Mouse (Mus musculus) heart, postnatal 0 days (tissue): ENCODE measurements around the gene Actr3. TPM values are rescaled to one million over a fixed set of nuclear protein-coding genes. Genes with fewer than 3 reads are reported as not detected.

ENCODE experiments used
- ATAC-seq: fragments of 200-750 bp; cut with Nextera tagmentation; 2 replicates; pipeline ENCODE4 v1.8.0; 2017; ENCODE audit warnings: low read depth, moderate number of reproducible peaks, moderate library complexity; ENCODE audit not compliant: insufficient read depth
- DNase-seq: peaks from one replicate; pipeline ENCODE4 v3.0.0-alpha.2; 2016; ENCODE audit warnings: low spot score
- H3K27ac ChIP-seq: fragments of 300-500 bp; sonication (generic); 2 replicates; pipeline ENCODE4 v1.5.1; 2014; ENCODE audit warnings: low read depth, mild to moderate bottlenecking
- H3K27me3 ChIP-seq: fragments of 300-500 bp; sonication (generic); 2 replicates; pipeline ENCODE4 v1.6.1; 2014; ENCODE audit warnings: low read length, mixed read lengths; ENCODE audit not compliant: control insufficient read depth, insufficient read depth
- H3K36me3 ChIP-seq: fragments of 300-500 bp; sonication (generic); replicated peaks from 2 replicates; pipeline ENCODE4 v1.6.1; 2014; ENCODE audit warnings: low read length, mixed read lengths; ENCODE audit not compliant: control insufficient read depth, insufficient read depth
- H3K4me1 ChIP-seq: fragments of 300-500 bp; sonication (generic); 2 replicates; pipeline ENCODE4 v1.6.1; 2014; ENCODE audit warnings: antibody characterized with exemption; ENCODE audit not compliant: control insufficient read depth, insufficient read depth
- H3K4me2 ChIP-seq: fragments of 300-500 bp; sonication (generic); 2 replicates; pipeline ENCODE4 v1.6.1; 2014; ENCODE audit warnings: low read depth, mild to moderate bottlenecking, low read length, moderate library complexity
- H3K4me3 ChIP-seq: fragments of 300-500 bp; sonication (generic); 2 replicates; pipeline ENCODE4 v1.5.1; 2014; ENCODE audit warnings: low read depth, low read length
- H3K9ac ChIP-seq: fragments of 300-500 bp; sonication (generic); replicated peaks from 2 replicates; pipeline ENCODE4 v1.6.1; 2014; ENCODE audit warnings: low read depth, low read length, mixed read lengths
- H3K9me3 ChIP-seq: fragments of 300-500 bp; sonication (generic); replicated peaks from 2 replicates; pipeline ENCODE4 v1.6.1; 2016; ENCODE audit warnings: low read length; ENCODE audit not compliant: control insufficient read depth
- CTCF ChIP-seq: IDR thresholded peaks from 2 replicates; pipeline ENCODE4 v1.5.1; 2016; ENCODE audit warnings: antibody characterized with exemption, control low read depth, low read depth
- EP300 ChIP-seq: IDR thresholded peaks from 2 replicates; pipeline ENCODE4 v1.6.1; 2016; ENCODE audit warnings: antibody characterized with exemption, low read depth
- WGBS: fragments of 180-500 bp; shearing (Covaris S2); extraction: QIAGEN DNeasy Blood & Tissue Kit; methylation state at CpG from one replicate; pipeline ENCODE4 v1.1.7; 2014; 5-methylcytosine and 5-hydroxymethylcytosine counted together
- polyA plus RNA-seq: library from polyadenylated mRNA; unstranded; fragments of >200 nt; fragmentation: Nextera tagmentation; extraction: Ambion mirVana; gene quantifications from 2 replicates; pipeline ENCODE4 v1.2.1, GENCODE M21; 2015
- total RNA-seq: library from RNA; depleted of rRNA; stranded (reverse); fragments of >200 nt; gene quantifications from 2 replicates; pipeline ENCODE4 v1.2.3, GENCODE M21; 2014; ENCODE audit warnings: low replicate concordance

Actr3 gene
- total and polyA plus RNA-seq, 2 experiments from 2014 or later, result 208 to 287 TPM

GRCm38 (mm10) chr1:125473866-125474265 lies 38.3 kb upstream of the Actr3 start:
- Histone ChIP-seq H3K9ac (no peak overlapping the region), H3K4me1 (peaks cover 10% of the 10 kb centered on the region; the same call in 1 of the 2 replicates), H3K4me2 (no peak overlapping the region), H3K4me3 (no peak overlapping the region), H3K27ac (no peak overlapping the region), H3K9me3 (no peaks in the 10 kb centered on the region), H3K36me3 (no peaks in the 10 kb centered on the region), H3K27me3 (no peaks in the 10 kb centered on the region)
- ATAC-seq, result no peak
- no peak for DNase-seq
- 68% methylated on average over 3 of the region's 3 CpGs for WGBS
- TF ChIP-seq CTCF, result no peak
- no peak for TF ChIP-seq EP300

GRCm38 (mm10) chr1:125473126-125473666 lies 37.7 kb upstream of the Actr3 start:
- Histone ChIP-seq H3K4me3 (no peak overlapping the region), H3K4me1 (peaks cover 3% of the 10 kb centered on the region; the same call in 1 of the 2 replicates), H3K27ac (no peak overlapping the region), H3K4me2 (no peak overlapping the region), H3K9me3 (no peaks in the 10 kb centered on the region), H3K27me3 (no peaks in the 10 kb centered on the region), H3K36me3 (no peaks in the 10 kb centered on the region), H3K9ac (no peak overlapping the region)
- ATAC-seq (no peak), DNase-seq (no peak)
- 57% methylated on average over 4 of the region's 4 CpGs for WGBS
- TF ChIP-seq EP300 (no peak), CTCF (no peak)

GRCm38 (mm10) chr1:125470805-125471648 lies 35.5 kb upstream of the Actr3 start:
- Histone ChIP-seq H3K4me2 (no peak overlapping the region), H3K36me3 (no peaks in the 10 kb centered on the region), H3K9me3 (no peaks in the 10 kb centered on the region), H3K4me3 (no peak overlapping the region), H3K9ac (no peak overlapping the region), H3K27me3 (no peaks in the 10 kb centered on the region), H3K4me1 (no peaks in the 10 kb centered on the region), H3K27ac (no peak overlapping the region)
- no peak for TF ChIP-seq CTCF
- TF ChIP-seq EP300, result no peak
- ATAC-seq (no peak), DNase-seq (no peak)
- WGBS, result 75% methylated on average over 4 of the region's 4 CpGs

GRCm38 (mm10) chr1:125467936-125468335 lies 32.4 kb upstream of the Actr3 start:
- WGBS, result 86% methylated on average over 4 of the region's 4 CpGs
- Histone ChIP-seq H3K27me3 (no peaks in the 10 kb centered on the region), H3K9me3 (no peaks in the 10 kb centered on the region), H3K36me3 (no peaks in the 10 kb centered on the region), H3K4me3 (no peak overlapping the region), H3K9ac (no peak overlapping the region), H3K27ac (no peak overlapping the region), H3K4me2 (no peak overlapping the region), H3K4me1 (no peaks in the 10 kb centered on the region)
- ATAC-seq, result no peak
- TF ChIP-seq CTCF (no peak), EP300 (no peak)
- no peak for DNase-seq

GRCm38 (mm10) chr1:125466621-125467257 lies 31.2 kb upstream of the Actr3 start:
- DNase-seq (no peak), ATAC-seq (no peak)
- Histone ChIP-seq H3K4me2 (no peak overlapping the region), H3K9ac (no peak overlapping the region), H3K27me3 (no peaks in the 10 kb centered on the region), H3K27ac (no peak overlapping the region), H3K9me3 (no peaks in the 10 kb centered on the region), H3K4me1 (no peaks in the 10 kb centered on the region), H3K4me3 (no peak overlapping the region), H3K36me3 (no peaks in the 10 kb centered on the region)
- TF ChIP-seq CTCF, result no peak
- TF ChIP-seq EP300, result no peak
- 53% methylated on average over 10 of the region's 10 CpGs for WGBS
